Mouse (Mus musculus): ENCODE measurements at regions not wholly inside any gene's neighbourhood (a gene's known extent, or its start where the extent isn't known, plus 50 kb on each side); places are given as distances from the start of the nearest gene placed in this dataset.

DNA sequence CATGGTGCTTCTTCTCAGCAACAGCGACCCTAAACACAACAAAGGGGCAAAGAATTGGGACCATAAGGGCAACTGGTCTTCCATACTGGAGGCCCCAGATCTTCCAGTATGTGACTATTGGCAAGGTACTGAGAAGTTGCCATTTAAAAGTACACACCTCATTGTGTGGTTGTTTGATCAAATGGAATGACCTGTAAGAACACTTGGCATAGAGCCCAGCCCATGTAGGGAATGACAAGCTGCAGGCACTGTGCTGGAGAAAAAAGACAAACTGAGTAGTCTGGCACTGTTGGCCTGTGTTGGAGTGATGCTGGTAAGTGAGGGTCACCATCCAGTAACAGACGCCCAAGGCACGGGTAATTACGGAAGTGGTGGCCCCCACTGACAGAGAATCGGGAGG is 72.8 kb upstream of the Gm17304 start:
- TF ChIP-seq CTCF (IDR thresholded peaks at IDR 0.05; ENCODE audit: low read depth, low read length) (no peak), GATA1 (IDR thresholded peaks at IDR 0.05; ENCODE audit: borderline replicate concordance, low read length) (no peak), GATA2 (IDR thresholded peaks at IDR 0.05; ENCODE audit: borderline replicate concordance, low read depth, low read length) (no peak), POLR2AphosphoS5 (IDR thresholded peaks at IDR 0.05; ENCODE audit: insufficient replicate concordance, low read depth, low read length) (no peak)

All from G1E (cell line).